Mouse (Mus musculus): ENCODE data around the gene Gm3138.
"Not testable (repeated sequence)": the region's sequence is repeated elsewhere in the genome, so short reads cannot be mapped to it uniquely, and the experiment has no call there.

- TF ChIP-seq POLR2A (IDR thresholded peaks at IDR 0.05; ENCODE audit: borderline replicate concordance, control insufficient read depth, low read depth, low read length); CTCF (IDR thresholded peaks at IDR 0.05; ENCODE audit: control insufficient read depth, insufficient read depth, low read length): not testable (repeated sequence)
These were observed 30.4 kb downstream of the Gm3138 start for GRCm38 (mm10) chr14:4279828-4280227.
